Mouse (Mus musculus) intestine, postnatal 0 days (tissue): ENCODE data around the gene Akap6. TPM values are rescaled to one million over a fixed set of nuclear protein-coding genes. Genes with fewer than 3 reads are reported as not detected.

ENCODE experiments used
- ATAC-seq: fragments of 200-750 bp; cut with Nextera tagmentation; 2 replicates; pipeline ENCODE4 v1.8.0; 2017; ENCODE audit warnings: mild to moderate bottlenecking, moderate TSS enrichment, moderate library complexity
- H3K27ac ChIP-seq: fragments of 300-500 bp; sonication (generic); 2 replicates; pipeline ENCODE4 v1.5.1; 2014; ENCODE audit warnings: mild to moderate bottlenecking, low read depth, low read length, moderate library complexity
- H3K27me3 ChIP-seq: fragments of 300-500 bp; sonication (generic); replicated peaks from 2 replicates; pipeline ENCODE4 v1.6.1; 2014; ENCODE audit warnings: low read length, mixed read lengths; ENCODE audit not compliant: control insufficient read depth, insufficient read depth
- H3K36me3 ChIP-seq: fragments of 300-500 bp; sonication (generic); 2 replicates; pipeline ENCODE4 v1.6.1; 2014; ENCODE audit warnings: mild to moderate bottlenecking, moderate library complexity; ENCODE audit not compliant: control insufficient read depth, insufficient read depth
- H3K4me1 ChIP-seq: fragments of 300-500 bp; sonication (generic); replicated peaks from 2 replicates; pipeline ENCODE4 v1.6.1; 2014; ENCODE audit warnings: antibody characterized with exemption, low read length, mixed read lengths; ENCODE audit not compliant: control insufficient read depth, insufficient read depth
- H3K4me2 ChIP-seq: fragments of 300-500 bp; sonication (generic); replicated peaks from 2 replicates; pipeline ENCODE4 v1.6.1; 2014; ENCODE audit warnings: low read depth, mild to moderate bottlenecking, moderate library complexity
- H3K4me3 ChIP-seq: fragments of 300-500 bp; sonication (generic); 2 replicates; pipeline ENCODE4 v1.5.1; 2014; ENCODE audit warnings: low read depth, low read length
- H3K9ac ChIP-seq: fragments of 300-500 bp; sonication (generic); 2 replicates; pipeline ENCODE4 v1.6.1; 2014; ENCODE audit warnings: mild to moderate bottlenecking, low read depth, low read length
- H3K9me3 ChIP-seq: fragments of 300-500 bp; sonication (generic); 2 replicates; pipeline ENCODE4 v1.6.1; 2016; ENCODE audit warnings: mixed run types; ENCODE audit not compliant: control insufficient read depth
- CTCF ChIP-seq: sonication (generic); IDR thresholded peaks from 2 replicates; pipeline ENCODE4 v1.5.1; 2016; ENCODE audit warnings: low read depth, mild to moderate bottlenecking, control low read depth, antibody characterized with exemption, moderate library complexity
- WGBS: fragments of 180-500 bp; shearing (Covaris S2); extraction: QIAGEN DNeasy Blood & Tissue Kit; methylation state at CpG from one replicate; pipeline ENCODE4 v1.1.7; 2014; 5-methylcytosine and 5-hydroxymethylcytosine counted together
- polyA plus RNA-seq: library from polyadenylated mRNA; unstranded; fragments of >200 nt; fragmentation: Nextera tagmentation; extraction: Ambion mirVana; gene quantifications from 2 replicates; pipeline ENCODE4 v1.2.1, GENCODE M21; 2015

Akap6 gene
- polyA plus RNA-seq, 1 experiment from 2014 or later: 0.73 TPM

DNA sequence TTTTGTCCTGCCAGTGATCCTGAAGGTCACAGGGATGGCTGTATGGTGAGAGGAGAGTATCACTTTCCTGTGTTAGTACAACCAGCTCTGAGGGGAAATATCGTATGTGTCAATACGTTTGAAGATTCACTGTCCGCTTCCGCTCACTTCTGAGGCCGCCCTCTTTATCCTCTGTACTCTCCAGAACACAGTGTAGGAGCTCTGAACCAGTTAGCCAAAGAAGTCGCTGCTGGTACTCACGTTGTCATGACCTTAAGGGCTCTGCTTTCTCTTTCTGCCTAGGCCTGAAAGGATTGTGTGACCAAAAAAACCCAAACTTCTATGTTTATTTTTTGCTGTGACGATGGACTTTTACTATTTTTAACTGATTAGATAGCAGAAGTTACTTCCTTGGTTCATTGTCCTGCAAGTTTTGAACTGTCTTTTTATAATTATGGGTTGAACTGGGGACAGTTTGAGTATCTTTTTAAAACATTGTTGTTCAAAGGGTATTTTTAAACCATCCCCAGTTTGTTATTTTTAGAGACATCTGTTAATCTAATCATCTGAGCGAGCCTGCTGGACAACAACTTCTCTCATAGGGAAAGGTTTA lies 175.2 kb downstream of the Akap6 start:
- no peaks in the 10 kb centered on the region for H3K27me3 ChIP-seq
- TF ChIP-seq CTCF: no peak
- 66% methylated on average over 9 of the region's 9 CpGs for WGBS

DNA sequence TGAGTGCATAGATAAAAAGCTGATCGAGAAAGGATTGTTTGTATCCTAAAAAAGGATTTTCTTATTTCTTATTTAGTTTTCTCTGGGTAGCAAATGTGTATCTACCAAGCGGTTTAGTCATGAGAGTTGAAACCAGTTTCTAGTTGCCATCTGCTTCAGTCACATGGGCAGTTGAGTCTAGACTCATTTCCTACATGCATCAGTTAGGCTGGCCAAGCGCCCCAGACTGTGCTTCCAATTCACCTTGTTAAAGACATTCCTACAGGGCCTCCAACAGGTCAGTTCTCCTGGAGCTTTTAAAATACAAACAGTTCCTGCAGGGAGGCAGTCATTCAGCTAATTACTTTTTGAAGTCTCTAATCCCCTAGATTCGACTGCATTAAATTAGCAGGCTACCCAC lies 176.9 kb downstream of the Akap6 start:
- Histone ChIP-seq H3K27me3 (no peaks in the 10 kb centered on the region), H3K36me3 (no peaks in the 10 kb centered on the region), H3K4me2 (no peak overlapping the region), H3K9me3 (no peaks in the 10 kb centered on the region), H3K9ac (no peak overlapping the region), H3K4me3 (no peak overlapping the region), H3K27ac (no peak overlapping the region), H3K4me1 (no peaks in the 10 kb centered on the region)
- no peak for TF ChIP-seq CTCF
- WGBS: 66% methylated on average over 4 of the region's 4 CpGs
- no peak for ATAC-seq

More for the DNA sequence above, 175.2 kb downstream of the Akap6 start:
- Histone ChIP-seq H3K36me3 (no peaks in the 10 kb centered on the region), H3K9ac (no peak overlapping the region), H3K4me3 (no peak overlapping the region), H3K27ac (no peak overlapping the region), H3K4me1 (no peaks in the 10 kb centered on the region), H3K9me3 (no peaks in the 10 kb centered on the region), H3K4me2 (no peak overlapping the region)
- no peak for ATAC-seq

- no peak for ATAC-seq
- no peak for TF ChIP-seq CTCF
Observed at GRCm38 (mm10) chr12:52876978-52877769, 178.0 kb downstream of the Akap6 start.

DNA sequence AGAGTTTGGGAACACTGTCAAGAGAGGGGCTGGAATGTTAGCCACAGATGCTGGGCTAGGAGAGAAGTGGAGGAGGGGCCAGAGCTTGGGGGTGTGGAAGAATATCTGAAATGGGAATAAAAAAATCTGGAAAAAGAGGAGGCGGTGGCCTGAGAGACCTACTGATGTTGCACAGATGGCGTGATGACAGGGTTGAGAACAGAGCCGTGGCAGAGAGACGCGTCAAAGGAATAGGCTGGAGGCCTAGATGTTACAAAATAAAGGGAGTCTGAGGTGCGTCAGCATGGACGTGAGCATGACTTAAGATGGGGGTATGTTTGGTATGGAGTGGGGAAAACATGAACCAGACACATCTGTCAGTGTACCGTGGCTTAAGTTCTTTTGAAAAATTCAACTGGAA lies 180.1 kb downstream of the Akap6 start:
- TF ChIP-seq CTCF: no peak
- Histone ChIP-seq H3K9ac (no peak overlapping the region), H3K27ac (no peak overlapping the region), H3K36me3 (no peaks in the 10 kb centered on the region), H3K4me3 (no peak overlapping the region), H3K4me1 (no peaks in the 10 kb centered on the region), H3K9me3 (no peaks in the 10 kb centered on the region), H3K4me2 (no peak overlapping the region), H3K27me3 (no peaks in the 10 kb centered on the region)
- ATAC-seq: no peak
- 65% methylated on average over 8 of the region's 8 CpGs for WGBS

More at GRCm38 (mm10) chr12:52876978-52877769, 178.0 kb downstream of the Akap6 start:
- Histone ChIP-seq H3K4me2 (no peak overlapping the region), H3K27ac (no peak overlapping the region), H3K27me3 (no peaks in the 10 kb centered on the region), H3K9ac (no peak overlapping the region), H3K36me3 (no peaks in the 10 kb centered on the region), H3K9me3 (no peaks in the 10 kb centered on the region), H3K4me3 (no peak overlapping the region), H3K4me1 (no peaks in the 10 kb centered on the region)
- 84% methylated on average over 8 of the region's 8 CpGs for whole genome bisulfite sequencing

GRCm38 (mm10) chr12:52892519-52892918 lies 193.3 kb downstream of the Akap6 start:
- 81% methylated on average over 7 of the region's 7 CpGs for WGBS
- no peaks in the 10 kb centered on the region for H3K36me3 ChIP-seq
- TF ChIP-seq CTCF: no peak
- H3K9ac ChIP-seq: no peak overlapping the region
- no peak overlapping the region for H3K27ac ChIP-seq
- H3K4me1 ChIP-seq: no peaks in the 10 kb centered on the region
- H3K4me2 ChIP-seq: no peak overlapping the region
- no peak for ATAC-seq
- H3K27me3 ChIP-seq: no peaks in the 10 kb centered on the region
- H3K9me3 ChIP-seq: no peaks in the 10 kb centered on the region
- H3K4me3 ChIP-seq: no peak overlapping the region

DNA sequence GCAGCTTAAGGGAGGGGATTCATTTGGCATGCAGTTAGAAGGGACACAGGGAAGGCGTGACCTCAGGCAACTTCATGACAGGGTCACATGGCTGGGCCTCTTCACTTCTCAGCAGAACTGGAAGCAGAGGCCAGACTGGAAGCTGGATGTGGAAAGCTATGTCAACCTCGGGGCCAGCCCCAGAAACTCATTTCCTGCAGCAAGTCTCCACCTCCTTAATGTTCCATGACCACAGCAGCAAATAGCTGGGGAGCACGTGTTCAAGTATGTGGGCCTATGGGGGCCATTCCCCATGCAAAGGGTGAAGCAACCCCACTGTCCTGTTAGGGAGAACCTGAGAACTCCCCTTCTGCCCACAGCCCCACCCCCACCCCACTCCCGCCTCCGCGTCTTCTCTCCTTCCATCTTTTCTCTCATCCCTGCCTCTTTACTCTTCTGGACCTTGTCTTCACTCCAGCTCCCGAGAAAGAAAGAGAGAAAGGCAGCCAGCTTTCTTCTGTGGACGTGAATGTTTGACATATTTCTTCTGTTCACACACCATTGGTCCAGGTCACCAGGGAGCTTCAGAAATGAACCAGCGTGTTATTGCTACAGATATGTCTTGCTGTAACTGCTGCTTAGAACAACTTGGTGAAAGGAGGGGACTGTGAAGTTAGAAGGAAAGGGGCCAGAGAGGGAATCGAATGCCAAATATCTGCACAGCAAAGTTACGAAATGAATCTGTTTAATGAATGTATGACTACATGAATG lies 194.6 kb downstream of the Akap6 start:
- Histone ChIP-seq H3K9me3 (no peaks in the 10 kb centered on the region), H3K4me3 (no peak overlapping the region), H3K4me1 (no peaks in the 10 kb centered on the region), H3K36me3 (no peaks in the 10 kb centered on the region), H3K27ac (no peak overlapping the region), H3K4me2 (no peak overlapping the region), H3K9ac (no peak overlapping the region), H3K27me3 (no peaks in the 10 kb centered on the region)
- 74% methylated on average over 11 of the region's 11 CpGs for WGBS
- no peak for ATAC-seq
- no peak for TF ChIP-seq CTCF
